In genomic region chr10:86137589-86138173, GRCm38 (mm10) we compare ENCODE assay signal across 23 mouse cellular contexts.
DNase-seq lines count a peak whose midpoint lies in the region; ATAC-seq and TF ChIP-seq lines count a peak whose summit lies in the region.
"Had no signal": no experiment of that assay in that cellular context is flagged by ENCODE, and none has a peak within 500 bp of the region (broad histone marks: within the 10 kb centered on the region; RNA-seq: fewer than 3 reads in every experiment).

No protein-coding gene starts in this region.

- no peak overlapping the region for H3K9ac ChIP-seq in hindbrain, postnatal 0 days (replicated peaks; ENCODE audit: low read length)
- no peak overlapping the region for H3K9ac ChIP-seq in liver, embryonic 11.5 days (ENCODE audit: low read depth, low read length)
- no peak overlapping the region for H3K9ac ChIP-seq in liver, embryonic 12.5 days
- H3K9ac ChIP-seq: embryonic facial prominence, embryonic 15.5 days; hindbrain, embryonic 12.5 days; limb, embryonic 13.5 days; liver, embryonic 15.5 days; midbrain, embryonic 12.5 days had no signal

- no peak for DNase-seq in hindbrain, embryonic 10.5 days (ENCODE audit: low spot score)
- DNase-seq in hindbrain, postnatal 0 days (ENCODE audit: low spot score): no peak
- peak; percentile 18 for DNase-seq in liver, embryonic 11.5 days (ENCODE audit: low spot score)
- no peak for DNase-seq in testis, postnatal 14 days (ENCODE audit: low spot score)
- DNase-seq in B cell, adult 2 months: no peak
- DNase-seq: adrenal gland, adult 2 months; cerebellum, adult 11 months; cerebellum, adult 9-11 months; gastrocnemius, adult 2 months; kidney, adult 8-10 months; kidney, postnatal 4 days; thymus, adult 2 months; thymus, postnatal 4 days had no signal

- no peak overlapping the region for H3K4me2 ChIP-seq in hindbrain, postnatal 0 days (ENCODE audit: low read depth, low read length)
- H3K4me2 ChIP-seq in liver, embryonic 11.5 days: no peak overlapping the region
- H3K4me2 ChIP-seq in liver, embryonic 12.5 days: no peak overlapping the region
- H3K4me2 ChIP-seq: embryonic facial prominence, embryonic 15.5 days; hindbrain, embryonic 12.5 days; limb, embryonic 13.5 days; liver, embryonic 15.5 days; midbrain, embryonic 12.5 days had no signal

- TF ChIP-seq POLR2A in testis, adult 2 months (IDR thresholded peaks at IDR 0.05; ENCODE audit: control insufficient read depth, low read depth, low read length): peak; percentile 46; the same call in 1 of the 2 replicates

- no peaks in the 10 kb centered on the region for H3K9me3 ChIP-seq in hindbrain, embryonic 10.5 days
- H3K9me3 ChIP-seq in hindbrain, postnatal 0 days (ENCODE audit: low read length): no peaks in the 10 kb centered on the region
- H3K9me3 ChIP-seq in liver, embryonic 11.5 days (ENCODE audit: control insufficient read depth, low read length): no peaks in the 10 kb centered on the region
- no peaks in the 10 kb centered on the region for H3K9me3 ChIP-seq in liver, embryonic 12.5 days (replicated peaks)
- H3K9me3 ChIP-seq: embryonic facial prominence, embryonic 15.5 days; heart, embryonic 10.5 days; hindbrain, embryonic 12.5 days; limb, embryonic 13.5 days; liver, embryonic 15.5 days; midbrain, embryonic 12.5 days had no signal

- TF ChIP-seq CTCF in hindbrain, postnatal 0 days (IDR thresholded peaks at IDR 0.05; ENCODE audit: low read depth): no peak
- no peak for TF ChIP-seq CTCF in testis, adult 2 months (IDR thresholded peaks at IDR 0.05; ENCODE audit: control insufficient read depth, insufficient read depth, insufficient replicate concordance, low read depth, low read length)

- no peaks in the 10 kb centered on the region for H3K36me3 ChIP-seq in hindbrain, embryonic 10.5 days
- no peaks in the 10 kb centered on the region for H3K36me3 ChIP-seq in hindbrain, postnatal 0 days (ENCODE audit: insufficient read depth, low read length)
- H3K36me3 ChIP-seq in liver, embryonic 11.5 days (ENCODE audit: control insufficient read depth, insufficient read depth, low read length): no peaks in the 10 kb centered on the region
- H3K36me3 ChIP-seq in liver, embryonic 12.5 days: no peaks in the 10 kb centered on the region
- H3K36me3 ChIP-seq in testis, adult 2 months (ENCODE audit: control insufficient read depth, insufficient read depth, low read length): no peaks in the 10 kb centered on the region
- H3K36me3 ChIP-seq: embryonic facial prominence, embryonic 15.5 days; heart, embryonic 10.5 days; hindbrain, embryonic 12.5 days; limb, embryonic 13.5 days; liver, embryonic 15.5 days; midbrain, embryonic 12.5 days had no signal

- no peaks in the 10 kb centered on the region for H3K27me3 ChIP-seq in hindbrain, embryonic 10.5 days (ENCODE audit: insufficient read depth, poor library complexity, severe bottlenecking)
- H3K27me3 ChIP-seq in hindbrain, postnatal 0 days (ENCODE audit: insufficient read depth, low read length): no peaks in the 10 kb centered on the region
- H3K27me3 ChIP-seq in liver, embryonic 11.5 days (replicated peaks; ENCODE audit: control insufficient read depth, insufficient read depth, low read length): no peaks in the 10 kb centered on the region
- no peaks in the 10 kb centered on the region for H3K27me3 ChIP-seq in liver, embryonic 12.5 days (replicated peaks)
- no peaks in the 10 kb centered on the region for H3K27me3 ChIP-seq in testis, adult 2 months (ENCODE audit: control insufficient read depth, insufficient read depth, low read length)
- H3K27me3 ChIP-seq: embryonic facial prominence, embryonic 15.5 days; hindbrain, embryonic 12.5 days; limb, embryonic 13.5 days; liver, embryonic 15.5 days; midbrain, embryonic 12.5 days had no signal

- 75% methylated on average over 5 of the region's 5 CpGs for WGBS in hindbrain, embryonic 10.5 days
- WGBS in hindbrain, postnatal 0 days: 61% methylated on average over 5 of the region's 5 CpGs
- 65% methylated on average over 5 of the region's 5 CpGs for WGBS in liver, embryonic 11.5 days
- 60% methylated on average over 5 of the region's 5 CpGs for WGBS in liver, embryonic 12.5 days (ENCODE audit: insufficient replicate concordance)

- 0 out of 2 replicates have a peak overlapping the region, but pooled peaks have one; percentile 23 for H3K27ac ChIP-seq in hindbrain, embryonic 10.5 days
- H3K27ac ChIP-seq in hindbrain, postnatal 0 days: no peak overlapping the region
- H3K27ac ChIP-seq in liver, embryonic 11.5 days (ENCODE audit: low read depth, low read length): no peak overlapping the region
- no peak overlapping the region for H3K27ac ChIP-seq in liver, embryonic 12.5 days
- H3K27ac ChIP-seq in testis, adult 2 months (ENCODE audit: control insufficient read depth, insufficient read depth, low read depth, low read length): no peak overlapping the region; the same call in 1 of the 2 replicates
- H3K27ac ChIP-seq: embryonic facial prominence, embryonic 15.5 days; heart, embryonic 10.5 days; hindbrain, embryonic 12.5 days; limb, embryonic 13.5 days; liver, embryonic 15.5 days; midbrain, embryonic 12.5 days had no signal

- ATAC-seq in hindbrain, postnatal 0 days: no peak
- no peak for ATAC-seq in liver, embryonic 11.5 days (replicated peaks; ENCODE audit: low FRiP score)
- ATAC-seq in liver, embryonic 12.5 days: no peak
- ATAC-seq: forebrain, embryonic 14.5 days; inflammation-experienced regulatory T-cells, adult 6 months had no signal

- 0 out of 2 replicates have a peak, but pooled peaks cover 4% of the 10 kb centered on the region for H3K4me1 ChIP-seq in hindbrain, embryonic 10.5 days (replicated peaks)
- H3K4me1 ChIP-seq in hindbrain, postnatal 0 days (ENCODE audit: insufficient read depth, low read length): no peaks in the 10 kb centered on the region
- no peaks in the 10 kb centered on the region for H3K4me1 ChIP-seq in liver, embryonic 11.5 days (replicated peaks; ENCODE audit: control insufficient read depth, insufficient read depth, low read length)
- H3K4me1 ChIP-seq in liver, embryonic 12.5 days: no peaks in the 10 kb centered on the region
- peaks cover 2% of the 10 kb centered on the region; the same call in 1 of the 2 replicates for H3K4me1 ChIP-seq in testis, adult 2 months (ENCODE audit: control insufficient read depth, insufficient read depth, low read length)
- H3K4me1 ChIP-seq: hindbrain, embryonic 12.5 days; liver, embryonic 15.5 days; midbrain, embryonic 12.5 days had no signal

- no peak overlapping the region for H3K4me3 ChIP-seq in hindbrain, embryonic 10.5 days
- no peak overlapping the region for H3K4me3 ChIP-seq in hindbrain, postnatal 0 days (ENCODE audit: low read length)
- no peak overlapping the region for H3K4me3 ChIP-seq in liver, embryonic 11.5 days (ENCODE audit: low read depth, low read length)
- H3K4me3 ChIP-seq in liver, embryonic 12.5 days: no peak overlapping the region
- H3K4me3 ChIP-seq in testis, adult 2 months (ENCODE audit: control insufficient read depth, low read depth, low read length): no peak overlapping the region
- H3K4me3 ChIP-seq: embryonic facial prominence, embryonic 15.5 days; gastrocnemius, adult 2 months; heart, embryonic 10.5 days; hindbrain, embryonic 12.5 days; limb, embryonic 13.5 days; liver, embryonic 15.5 days; midbrain, embryonic 12.5 days had no signal
